Mouse (Mus musculus) activated CD4-positive, CD25-positive, alpha-beta regulatory T cell, adult 4 months (primary cell): Measurements from ENCODE around the gene Gm8165. TPM values are rescaled to one million over a fixed set of nuclear protein-coding genes. Genes with fewer than 3 reads are reported as not detected.
"Not testable (repeated sequence)": the region's sequence is repeated elsewhere in the genome, so short reads cannot be mapped to it uniquely, and the experiment has no call there.

Source experiments
- ATAC-seq: one replicate; pipeline ENCODE4 v1.8.0; 2017
- polyA plus RNA-seq, 2 experiments: library from polyadenylated mRNA; unstranded; fragments of 100-300 nt; shearing (Covaris generic); gene quantifications; one replicate each; pipeline ENCODE4 v1.2.1; 2017

Gene Gm8165
- polyA plus RNA-seq: not detected

DNA sequence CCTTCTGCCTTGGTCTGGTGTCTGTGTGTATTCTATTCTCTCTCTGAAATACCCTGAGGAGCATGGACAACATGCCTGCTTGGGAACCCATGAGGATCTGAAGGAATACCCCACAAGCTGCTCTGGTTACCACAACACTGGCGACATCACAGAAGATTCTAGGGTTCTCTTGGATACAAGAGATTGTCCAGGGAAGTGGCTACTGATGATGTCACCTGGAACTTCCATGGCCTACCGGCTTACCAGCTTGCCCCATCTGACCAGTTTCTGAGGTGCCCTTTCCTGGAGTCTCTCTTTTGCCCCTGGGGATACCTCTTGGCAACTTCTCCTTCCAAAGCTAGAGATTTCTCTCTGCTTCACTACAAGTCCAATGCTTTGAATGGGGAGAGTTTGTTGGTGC lies at the start of gene Gm8165:
Gene Gm8165 (minus strand): TSS at position 101 of the 400 bp plus-strand sequence.
- ATAC-seq: not testable (repeated sequence)

DNA sequence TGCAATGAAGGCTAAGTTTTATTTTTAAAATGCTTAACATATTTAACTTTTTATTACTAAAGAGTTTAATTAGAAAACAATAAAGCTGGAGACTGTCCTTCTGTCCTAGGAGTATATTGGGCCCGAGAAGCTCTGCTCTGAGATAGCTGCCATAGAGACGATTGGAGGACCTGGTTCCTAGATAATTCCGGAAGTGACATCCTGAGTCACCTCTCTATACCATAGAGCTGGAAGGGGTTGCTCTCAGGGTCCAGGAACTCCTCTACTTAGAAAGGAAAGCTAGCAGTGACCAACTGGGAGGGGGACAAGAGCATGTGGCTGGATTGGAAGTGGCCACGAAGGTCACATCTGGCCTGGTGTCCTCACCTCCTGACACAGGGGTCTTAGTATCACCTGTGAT lies 20.6 kb upstream of the Gm8165 start, which contains the start of gene Gm7324:
Gene Gm7324 (plus strand): TSS at position 208 of the 400 bp plus-strand sequence.
- ATAC-seq: not testable (repeated sequence)

Other genes with a start within 250 kb of the Gm8165 start
- gene Gm5799, start 133.6 kb downstream of the Gm8165 start, polyA plus RNA-seq: not detected
- gene Gm17654, start 98.1 kb downstream of the Gm8165 start, polyA plus RNA-seq: not detected
- gene Gm10375, start 69.2 kb downstream of the Gm8165 start, polyA plus RNA-seq: not detected
- 1 to 10 TPM in 1 of 2 experiments, under 1 TPM in 1; 0.52 to 2.3 TPM for gene Gm7324, start 20.6 kb upstream of the Gm8165 start, polyA plus RNA-seq
- gene Gm16506, start 50.3 kb upstream of the Gm8165 start, polyA plus RNA-seq: not detected
- gene Gm6526, start 70.7 kb upstream of the Gm8165 start, polyA plus RNA-seq: not detected
- not detected for gene Gm8180, start 107.5 kb upstream of the Gm8165 start, polyA plus RNA-seq
- not detected for gene Ear1, start 198.3 kb upstream of the Gm8165 start, polyA plus RNA-seq
- gene Ear10, start 246.4 kb upstream of the Gm8165 start, polyA plus RNA-seq: not detected
- gene Gm8113, start 248.2 kb upstream of the Gm8165 start, polyA plus RNA-seq: under 1 TPM in 1 of 2 experiments, not detected in 1; 0.12 TPM